Mouse (Mus musculus): Measurements from ENCODE around the gene BC048671. TPM values are rescaled to one million over a fixed set of nuclear protein-coding genes. Genes with fewer than 3 reads are reported as not detected.
A peak's percentile ranks its signal among the peaks of the same experiment; 100 is the strongest.

BC048671 gene
- total RNA-seq, 1 experiment: not detected

DNA sequence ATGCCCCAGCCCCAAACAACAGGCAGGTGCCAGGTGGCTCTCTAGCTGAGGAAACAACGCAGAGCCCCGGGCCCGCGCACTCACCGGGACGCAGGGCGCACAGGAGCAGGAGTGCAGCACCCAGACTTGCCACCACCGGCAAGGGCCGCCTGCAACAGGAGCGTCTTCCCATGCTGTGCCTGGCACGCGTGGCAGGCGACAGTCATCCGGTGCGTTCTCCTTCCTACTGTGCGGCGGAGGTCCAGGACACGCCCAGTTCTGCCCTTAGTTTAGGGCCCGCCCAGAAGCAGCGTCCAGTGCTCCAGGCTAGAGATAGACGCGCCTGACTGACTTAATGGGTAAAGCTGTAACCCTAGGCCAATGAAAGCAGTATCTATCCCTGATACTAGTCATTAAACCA lies 24.0 kb downstream of the BC048671 start, which contains the start of gene Chst13:
Gene Chst13 (minus strand): TSS at position 195 of the 400 bp plus-strand sequence.
- Histone ChIP-seq H3K4me1 (ENCODE audit: control insufficient read depth in 2 of 2, insufficient read depth in 2 of 2, low read length in 2 of 2, poor library complexity in 1 of 2) (0 out of 4 replicates have a peak, but pooled peaks cover 0 to 3% of the 10 kb centered on the region in 2 experiments), H3K36me3 (ENCODE audit: control insufficient read depth, insufficient read depth, low read length, poor library complexity, severe bottlenecking) (no peaks in the 10 kb centered on the region), H3K4me3 (ENCODE audit: insufficient read depth in 1 of 2, low read depth in 1 of 2, low read length in 2 of 2, poor library complexity in 1 of 2, severe bottlenecking in 1 of 2) (peak within 1 kb of the TSS; percentile 36 to 56; a peak in 3 of 4 replicates), H3K9ac (ENCODE audit: insufficient read depth, low read depth, low read length, poor library complexity, severe bottlenecking) (peak within 1 kb of the TSS; percentile 2; the same call in 1 of the 2 replicates), H3K27ac (ENCODE audit: insufficient read depth, low read depth, low read length, poor library complexity, severe bottlenecking) (no peak within 1 kb of the TSS), H3K9me3 (ENCODE audit: control insufficient read depth, insufficient read depth, low read depth, low read length) (no peaks in the 10 kb centered on the region)
- no peak for DNase-seq (ENCODE audit: low read depth, low spot score)
- TF ChIP-seq ZNF384 (IDR thresholded peaks at IDR 0.05; ENCODE audit: low read depth, low read length) (no peak), CHD2 (IDR thresholded peaks at IDR 0.05; ENCODE audit: low read depth, low read length) (no peak), MAFK (IDR thresholded peaks at IDR 0.05; ENCODE audit: insufficient read depth, low read depth, low read length) (no peak), ZC3H11A (IDR thresholded peaks at IDR 0.05; ENCODE audit: borderline replicate concordance, low read depth, low read length) (no peak), HCFC1 (IDR thresholded peaks at IDR 0.05; ENCODE audit: borderline replicate concordance, insufficient read depth, low read length) (no peak)
- in situ Hi-C loops (cut with MboI; ENCODE audit: low sequenced_read_pairs in 2 of 2, unreplicated experiment in 2 of 2): loop anchor here in 1 of 2 experiments (25.0 kb wide), 1 partner anchor 638 kb away; no protein-coding TSS in a partner anchor

DNA sequence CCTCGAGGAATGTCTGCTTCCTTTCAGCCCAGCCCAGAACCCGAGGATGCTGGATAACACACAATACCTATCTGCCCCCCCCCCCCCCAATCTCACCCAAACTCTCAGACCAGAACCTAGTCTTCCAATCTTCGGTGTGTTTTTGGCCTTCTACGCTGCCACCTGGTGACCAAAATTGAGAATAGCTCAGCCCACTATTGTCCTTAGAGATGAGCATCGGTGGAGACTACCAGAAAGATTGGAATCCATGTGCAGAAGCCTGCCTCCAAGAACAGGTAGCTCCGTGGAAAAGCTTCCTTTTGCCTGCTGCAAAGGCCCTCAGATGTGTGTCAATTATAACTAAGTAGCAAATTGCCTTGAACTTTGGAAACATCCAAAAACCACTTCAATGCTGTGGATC lies 26.7 kb downstream of the BC048671 start:
- H3K9me3 ChIP-seq (ENCODE audit: control insufficient read depth, insufficient read depth, low read depth, low read length): no peaks in the 10 kb centered on the region
- in situ Hi-C loops (cut with MboI; ENCODE audit: low sequenced_read_pairs in 2 of 2, unreplicated experiment in 2 of 2): loop anchor here in 1 of 2 experiments (25.0 kb wide), 1 partner anchor 640 kb away; no protein-coding TSS in a partner anchor
- H3K36me3 ChIP-seq (ENCODE audit: control insufficient read depth, insufficient read depth, low read length, poor library complexity, severe bottlenecking): no peaks in the 10 kb centered on the region
- 0 out of 4 replicates have a peak, but pooled peaks cover 0 to 3% of the 10 kb centered on the region in 2 experiments for H3K4me1 ChIP-seq (ENCODE audit: control insufficient read depth in 2 of 2, insufficient read depth in 2 of 2, low read length in 2 of 2, poor library complexity in 1 of 2)
- H3K9ac ChIP-seq (ENCODE audit: insufficient read depth, low read depth, low read length, poor library complexity, severe bottlenecking): no peak overlapping the region
- H3K27ac ChIP-seq (ENCODE audit: insufficient read depth, low read depth, low read length, poor library complexity, severe bottlenecking): no peak overlapping the region
- TF ChIP-seq CHD2 (IDR thresholded peaks at IDR 0.05; ENCODE audit: low read depth, low read length): no peak
- TF ChIP-seq ZC3H11A (IDR thresholded peaks at IDR 0.05; ENCODE audit: borderline replicate concordance, low read depth, low read length): peak; percentile 65; the same call in 1 of the 2 replicates
- H3K4me3 ChIP-seq (ENCODE audit: insufficient read depth in 1 of 2, low read depth in 1 of 2, low read length in 2 of 2, poor library complexity in 1 of 2, severe bottlenecking in 1 of 2): no peak overlapping the region
- no peak for DNase-seq (ENCODE audit: low read depth, low spot score)

DNA sequence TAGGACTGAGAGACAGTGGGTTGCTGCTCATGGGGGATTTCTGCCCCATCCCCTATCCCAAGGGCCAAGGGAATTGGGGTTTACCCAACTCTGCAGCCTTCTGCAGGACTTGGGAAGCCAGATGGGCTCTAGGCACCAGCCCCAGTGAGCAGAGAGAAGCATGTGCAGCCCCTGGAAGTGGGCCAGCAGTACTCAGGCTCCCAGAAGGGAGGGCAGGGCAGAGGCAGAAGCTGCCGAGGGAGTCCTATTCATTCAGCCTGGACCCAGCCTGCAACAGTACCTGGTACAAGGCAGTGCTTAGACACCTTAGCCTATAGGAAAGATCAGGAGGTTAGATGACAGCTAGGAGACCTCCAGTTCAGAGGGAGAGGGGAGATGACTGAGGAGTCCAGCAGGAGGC lies 28.9 kb downstream of the BC048671 start:
- TF ChIP-seq HCFC1 (IDR thresholded peaks at IDR 0.05; ENCODE audit: borderline replicate concordance, insufficient read depth, low read length): no peak
- TF ChIP-seq ZC3H11A (IDR thresholded peaks at IDR 0.05; ENCODE audit: borderline replicate concordance, low read depth, low read length): no peak
- no peak for TF ChIP-seq MAFK (IDR thresholded peaks at IDR 0.05; ENCODE audit: insufficient read depth, low read depth, low read length)
- no peak for TF ChIP-seq CHD2 (IDR thresholded peaks at IDR 0.05; ENCODE audit: low read depth, low read length)
- TF ChIP-seq ZNF384 (IDR thresholded peaks at IDR 0.05; ENCODE audit: low read depth, low read length): no peak

DNA sequence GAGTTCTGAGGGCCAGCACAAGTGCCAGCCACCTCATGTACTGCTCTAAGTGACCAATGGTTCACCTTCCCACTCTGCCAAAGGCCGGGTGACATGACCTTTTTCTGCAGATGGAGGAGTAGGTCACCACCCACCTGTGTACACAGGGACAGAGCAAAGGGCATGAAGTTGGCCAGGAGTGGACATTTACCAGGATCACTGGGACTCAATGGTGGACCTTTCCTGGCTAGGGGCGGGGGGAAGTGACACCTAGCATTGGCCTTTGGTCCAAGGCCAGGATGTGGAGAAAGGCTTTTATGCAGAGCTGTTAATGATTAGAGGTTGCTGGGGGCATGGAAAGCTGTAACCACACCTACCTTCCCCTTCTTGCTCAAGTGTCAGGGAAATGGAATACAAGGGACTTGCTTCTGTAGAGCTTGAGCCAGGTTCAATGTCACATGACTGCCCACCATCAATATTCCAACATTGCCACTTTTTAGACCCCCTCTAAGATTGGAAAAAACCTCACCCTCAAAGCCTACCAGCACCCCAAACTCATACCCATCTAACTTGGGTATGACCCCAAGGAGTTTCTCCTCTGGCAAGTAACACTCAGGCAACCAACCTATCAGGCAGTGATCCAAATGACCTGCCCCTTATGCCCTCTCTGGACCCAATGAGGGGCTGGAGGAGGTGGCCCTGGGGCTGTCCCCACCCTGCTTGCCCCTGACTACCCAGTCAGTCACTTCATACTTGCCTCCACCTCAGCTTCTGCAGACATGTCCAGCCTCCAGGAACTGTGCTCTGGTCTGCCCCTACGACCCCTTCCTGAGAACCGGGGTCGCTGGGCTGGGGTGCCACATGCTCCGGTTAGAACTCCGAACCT lies 31.8 kb downstream of the BC048671 start, which contains the start of gene Uroc1:
Gene Uroc1 (plus strand): TSS at position 724 of the 865 bp plus-strand sequence.
- Histone ChIP-seq H3K9me3 (ENCODE audit: control insufficient read depth, insufficient read depth, low read depth, low read length) (no peaks in the 10 kb centered on the region), H3K36me3 (ENCODE audit: control insufficient read depth, insufficient read depth, low read length, poor library complexity, severe bottlenecking) (no peaks in the 10 kb centered on the region), H3K4me3 (ENCODE audit: insufficient read depth in 1 of 2, low read depth in 1 of 2, low read length in 2 of 2, poor library complexity in 1 of 2, severe bottlenecking in 1 of 2) (no peak within 1 kb of the TSS), H3K9ac (ENCODE audit: insufficient read depth, low read depth, low read length, poor library complexity, severe bottlenecking) (no peak within 1 kb of the TSS), H3K4me1 (ENCODE audit: control insufficient read depth in 2 of 2, insufficient read depth in 2 of 2, low read length in 2 of 2, poor library complexity in 1 of 2) (no peaks in the 10 kb centered on the region), H3K27ac (ENCODE audit: insufficient read depth, low read depth, low read length, poor library complexity, severe bottlenecking) (no peak within 1 kb of the TSS)
- TF ChIP-seq CHD2 (IDR thresholded peaks at IDR 0.05; ENCODE audit: low read depth, low read length) (no peak), HCFC1 (IDR thresholded peaks at IDR 0.05; ENCODE audit: borderline replicate concordance, insufficient read depth, low read length) (no peak), ZNF384 (IDR thresholded peaks at IDR 0.05; ENCODE audit: low read depth, low read length) (no peak), MAFK (IDR thresholded peaks at IDR 0.05; ENCODE audit: insufficient read depth, low read depth, low read length) (no peak), ZC3H11A (IDR thresholded peaks at IDR 0.05; ENCODE audit: borderline replicate concordance, low read depth, low read length) (no peak)
- in situ Hi-C loops (cut with MboI; ENCODE audit: low sequenced_read_pairs in 2 of 2, unreplicated experiment in 2 of 2): loop anchor here in 1 of 2 experiments (25.0 kb wide), 1 partner anchor 645 kb away; no protein-coding TSS in a partner anchor
- no peak for DNase-seq (ENCODE audit: low read depth, low spot score)

More for the DNA sequence above, 28.9 kb downstream of the BC048671 start:
- Histone ChIP-seq H3K36me3 (ENCODE audit: control insufficient read depth, insufficient read depth, low read length, poor library complexity, severe bottlenecking) (no peaks in the 10 kb centered on the region), H3K9me3 (ENCODE audit: control insufficient read depth, insufficient read depth, low read depth, low read length) (no peaks in the 10 kb centered on the region), H3K4me3 (ENCODE audit: insufficient read depth in 1 of 2, low read depth in 1 of 2, low read length in 2 of 2, poor library complexity in 1 of 2, severe bottlenecking in 1 of 2) (no peak overlapping the region), H3K27ac (ENCODE audit: insufficient read depth, low read depth, low read length, poor library complexity, severe bottlenecking) (no peak overlapping the region), H3K4me1 (ENCODE audit: control insufficient read depth in 2 of 2, insufficient read depth in 2 of 2, low read length in 2 of 2, poor library complexity in 1 of 2) (0 out of 4 replicates have a peak, but pooled peaks cover 0 to 3% of the 10 kb centered on the region in 2 experiments), H3K9ac (ENCODE audit: insufficient read depth, low read depth, low read length, poor library complexity, severe bottlenecking) (no peak overlapping the region)
- in situ Hi-C loops (cut with MboI; ENCODE audit: low sequenced_read_pairs in 2 of 2, unreplicated experiment in 2 of 2): loop anchor here in 1 of 2 experiments (25.0 kb wide), 1 partner anchor 643 kb away; no protein-coding TSS in a partner anchor
- no peak for DNase-seq (ENCODE audit: low read depth, low spot score)

Data from ES-E14 (cell line).